Mouse (Mus musculus) thymus, postnatal 4 days (tissue): ENCODE results near the gene Map3k3.
A peak's percentile ranks its signal among the peaks of the same experiment; 100 is the strongest.

Source experiments
- DNase-seq: peaks from one replicate; pipeline ENCODE4 v3.0.0; 2021

The Map3k3 gene

DNA sequence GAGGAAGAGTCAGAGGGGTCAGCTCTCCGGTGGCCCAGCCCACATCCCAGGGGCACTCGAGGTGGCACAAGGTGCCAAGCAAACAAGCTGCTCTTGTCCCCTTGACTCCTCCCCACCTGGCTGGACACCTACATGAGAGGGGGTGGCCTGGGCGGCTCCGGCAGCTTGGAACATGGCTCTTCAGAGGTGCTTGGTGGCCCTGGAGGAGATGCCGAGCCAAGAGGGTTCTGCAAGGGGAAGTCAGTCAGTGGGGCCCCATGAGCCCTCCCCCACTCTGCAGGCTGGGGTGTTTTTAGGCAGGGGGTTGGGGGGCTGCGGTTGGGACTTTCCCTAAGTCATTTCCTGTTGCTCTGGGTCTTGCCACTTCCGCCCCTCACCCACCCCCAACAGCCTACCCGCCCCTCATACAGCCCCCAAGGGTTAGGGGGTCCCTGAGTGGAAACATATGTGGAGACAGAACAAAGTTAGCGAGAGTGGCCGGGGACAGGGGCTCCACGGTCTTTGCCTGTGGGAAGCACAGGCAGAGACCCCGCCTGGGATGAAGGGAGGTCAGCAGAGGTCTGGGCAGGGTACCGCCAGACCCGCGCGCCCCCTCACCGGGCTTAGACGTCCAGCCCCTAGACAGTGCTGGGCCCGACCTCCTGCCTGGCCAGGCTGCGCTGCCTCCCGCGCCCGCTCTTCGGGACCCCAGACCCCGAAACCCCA is 75.0 kb downstream of the Map3k3 start:
- DNase-seq, result peak; percentile 92

DNA sequence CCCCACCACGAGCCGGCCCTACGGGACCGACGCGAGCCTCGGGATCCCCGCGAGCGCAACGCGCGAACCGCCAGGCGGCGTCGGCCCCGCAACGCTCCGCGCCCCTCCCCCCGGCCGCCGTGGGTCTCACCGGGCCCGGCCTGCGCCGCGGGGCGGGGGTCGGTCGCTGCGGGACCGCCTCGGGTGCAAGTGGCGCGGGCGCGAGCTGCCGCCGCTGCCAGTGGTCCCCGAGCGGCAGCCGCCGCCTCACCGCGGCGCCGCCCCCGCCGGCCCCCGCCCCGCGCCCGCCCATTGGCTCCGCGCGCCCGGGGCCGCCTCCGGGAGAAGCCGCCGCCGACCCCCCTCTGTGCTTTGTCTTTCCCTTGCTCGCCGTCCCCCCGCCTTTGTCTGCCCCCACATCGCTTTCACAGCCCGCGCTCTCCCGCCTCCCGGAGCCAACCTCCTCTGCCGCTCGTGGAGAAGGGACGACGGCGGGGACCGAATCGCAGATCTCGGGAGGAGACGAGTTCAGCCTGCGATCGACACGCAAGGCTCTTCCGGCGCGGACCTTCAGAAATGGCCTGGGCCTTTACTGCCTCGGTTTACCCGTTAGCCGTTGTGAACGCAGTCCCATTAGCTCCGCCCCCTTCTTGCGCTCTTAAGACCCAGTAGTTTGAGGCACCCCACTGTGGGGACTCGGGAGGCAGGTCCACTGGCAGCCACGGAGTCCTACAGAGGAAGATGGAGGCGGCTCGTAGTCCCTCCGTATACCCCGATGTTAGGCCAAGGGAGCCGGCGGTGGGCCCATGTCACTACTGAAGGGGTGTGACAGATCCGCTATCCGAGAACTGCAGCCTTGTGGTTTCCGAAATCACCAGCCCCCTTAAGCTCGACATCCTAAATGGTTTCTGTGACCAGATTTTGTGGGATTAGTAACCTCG is 75.8 kb downstream of the Map3k3 start:
- peak; percentile 93 for DNase-seq

DNA sequence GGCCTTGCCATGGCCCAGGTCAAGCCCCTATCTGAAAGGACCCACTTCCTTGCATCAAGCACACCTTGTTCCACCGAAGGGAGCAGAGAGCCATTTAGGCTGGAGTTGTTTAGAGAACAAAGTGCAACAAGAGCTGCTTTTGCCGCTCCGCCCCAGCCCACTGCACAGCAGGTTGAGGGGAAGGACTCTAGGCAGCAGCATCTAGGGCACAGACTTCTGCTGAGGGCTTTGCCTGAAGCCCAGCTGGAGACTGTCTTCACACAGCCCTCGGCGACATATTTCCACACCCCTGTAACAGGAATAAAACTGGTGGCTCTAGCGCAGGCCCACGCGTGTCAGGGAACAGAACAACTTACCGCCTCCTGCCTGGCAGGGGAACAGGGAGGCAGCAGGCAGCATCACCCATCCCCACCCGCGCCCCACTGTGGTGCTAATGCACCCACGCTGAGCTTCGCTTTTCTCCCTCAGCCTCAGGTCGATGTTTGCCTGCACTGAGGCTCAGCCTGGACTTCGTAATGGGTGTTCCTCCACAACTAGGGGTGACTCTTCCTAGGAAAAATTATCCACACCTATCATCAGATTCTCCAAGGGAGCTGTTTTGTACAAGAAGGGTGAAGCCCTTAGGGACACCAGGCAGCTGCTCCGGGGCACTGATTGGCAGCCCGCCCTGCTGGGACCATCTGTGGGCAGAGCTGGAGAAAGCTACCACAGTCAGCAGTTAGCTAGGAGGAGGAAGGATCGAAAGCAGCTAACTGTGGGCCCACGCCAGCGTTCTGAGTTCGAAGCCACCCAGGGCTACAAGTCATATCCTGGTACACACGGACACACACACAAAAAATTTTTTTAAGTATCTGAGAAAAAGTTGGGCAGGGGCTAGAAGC is 76.7 kb downstream of the Map3k3 start, which contains the start of the genes Gm10840 and Limd2:
Gene Gm10840 (plus strand): TSS at position 10 of the 881 bp plus-strand sequence.
Gene Limd2 (minus strand): TSS at position 20 of the 881 bp plus-strand sequence.
- DNase-seq, result peak; percentile 81

DNA sequence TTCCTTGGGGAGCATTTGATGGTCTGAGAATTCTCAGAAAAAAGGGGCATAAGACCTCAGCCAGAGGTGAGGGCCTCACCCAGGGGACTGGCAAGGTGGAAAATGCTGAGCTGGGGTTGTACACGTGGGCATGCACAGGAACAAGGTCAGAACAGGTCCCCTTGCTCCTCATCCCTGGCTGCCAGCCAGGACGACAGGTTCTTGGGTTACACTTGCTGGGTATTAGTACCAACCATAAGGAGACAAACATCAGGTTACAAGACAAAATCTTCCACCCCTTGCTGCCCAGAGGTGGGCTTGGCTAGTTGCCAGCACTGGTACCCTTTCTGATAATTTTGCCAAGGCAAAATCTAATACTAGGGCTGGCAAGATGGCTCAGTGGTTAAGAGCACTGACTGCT is 77.8 kb downstream of the Map3k3 start:
- no peak for DNase-seq

DNA sequence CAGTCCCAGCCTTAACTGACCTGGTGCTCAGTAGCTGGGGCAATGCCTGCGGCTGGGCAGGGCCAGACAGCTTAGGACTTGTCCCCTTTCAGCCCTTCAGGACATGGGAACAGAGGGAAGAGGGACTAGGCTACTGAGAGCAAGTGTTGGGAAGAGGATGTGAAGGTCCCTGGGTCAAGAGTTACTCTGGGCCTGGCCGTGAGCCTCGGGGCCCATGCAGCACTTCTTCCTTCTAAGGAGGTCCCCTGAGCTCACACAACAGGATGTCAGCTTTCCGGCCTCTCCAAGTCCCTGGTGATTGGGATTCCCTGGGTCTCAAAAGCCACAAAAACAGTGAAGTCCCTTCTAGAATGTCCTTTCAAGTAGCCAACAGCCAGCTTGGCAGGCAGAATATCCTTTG is 79.1 kb downstream of the Map3k3 start:
- DNase-seq, result no peak

DNA sequence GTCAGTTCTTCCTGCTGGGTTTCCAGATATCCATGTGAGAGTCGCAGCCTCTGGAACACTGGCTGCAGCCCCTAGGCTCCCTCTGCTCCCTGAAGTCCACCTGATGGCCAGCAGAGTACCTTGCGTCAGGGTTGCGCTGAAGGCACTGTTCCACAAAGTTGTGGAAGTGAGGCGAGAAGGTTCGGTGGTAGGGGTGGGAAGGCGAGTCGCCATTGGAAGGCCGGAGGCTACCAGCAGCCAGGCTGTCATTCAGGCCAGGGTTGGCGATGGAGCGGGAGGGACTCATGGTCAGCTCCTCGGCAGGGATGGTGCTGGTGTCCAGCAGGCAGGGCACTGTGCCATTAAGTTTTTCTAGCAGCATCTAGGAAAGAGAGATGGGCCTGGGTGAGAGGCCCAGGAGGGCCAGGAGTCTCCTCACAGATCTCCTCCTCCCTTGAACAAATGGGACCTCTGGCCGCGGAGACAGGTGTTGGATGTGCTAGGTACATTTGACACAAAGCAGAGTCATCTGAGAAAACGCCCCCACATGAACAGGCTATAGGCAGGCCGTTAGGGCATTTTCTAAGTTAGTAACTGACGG is 80.3 kb downstream of the Map3k3 start:
- no peak for DNase-seq

DNA sequence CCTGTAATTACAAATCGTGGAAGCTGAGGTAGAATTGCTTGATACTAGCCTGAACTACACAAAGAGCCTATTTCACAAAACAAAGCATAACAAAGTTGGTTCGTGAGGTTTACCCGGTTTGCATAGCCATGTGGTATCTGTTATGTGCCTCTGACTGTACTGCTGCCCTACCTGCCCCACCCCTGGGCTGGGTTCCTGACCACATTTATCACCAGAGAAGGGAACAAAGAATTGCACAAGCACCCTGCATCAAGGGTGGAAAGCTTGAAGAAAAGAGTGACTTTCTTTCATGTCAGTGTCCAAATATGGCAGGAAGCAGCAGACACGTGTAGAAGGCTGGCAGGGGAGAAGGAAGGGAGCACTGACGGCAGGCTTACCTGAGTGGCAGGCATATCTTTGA is 83.0 kb downstream of the Map3k3 start:
- DNase-seq, result peak; percentile 55

DNA sequence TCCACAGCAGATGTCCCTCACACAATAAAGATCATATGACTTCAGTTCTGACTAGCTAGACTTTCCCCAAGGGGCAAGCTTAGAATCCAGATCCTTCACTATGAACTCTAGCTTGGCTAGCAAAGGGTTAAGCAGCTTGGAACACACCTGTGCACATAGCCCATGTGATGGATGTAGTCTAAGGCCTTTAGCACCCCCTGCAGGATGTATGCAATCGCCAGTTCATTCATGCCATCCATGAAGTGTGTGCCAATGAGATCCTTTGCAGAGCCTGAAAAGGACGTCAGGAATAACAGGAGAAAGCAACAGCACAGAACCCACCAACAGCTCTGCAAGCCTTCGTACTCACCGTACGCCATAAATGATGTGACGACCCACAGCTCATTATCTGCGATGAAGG is 86.4 kb downstream of the Map3k3 start:
- DNase-seq, result peak; percentile 87

DNA sequence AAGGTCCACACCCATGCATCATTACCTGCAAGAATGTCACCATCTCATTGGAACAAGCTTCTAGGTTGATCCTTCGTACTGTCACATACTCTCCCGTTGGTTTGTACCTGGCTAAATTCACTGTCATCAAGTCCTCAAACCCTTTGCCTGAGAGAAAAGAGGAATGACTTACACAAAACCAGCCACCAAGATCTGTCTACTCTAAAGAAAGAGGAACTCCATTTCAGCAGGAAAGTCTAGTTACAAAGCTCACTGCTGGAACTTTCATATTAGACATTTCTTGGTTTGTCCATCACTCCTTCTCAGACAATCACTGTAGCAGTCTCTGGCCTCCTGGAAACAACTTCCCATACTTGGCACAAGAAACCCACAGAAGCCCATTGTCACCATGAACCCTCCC is 88.8 kb downstream of the Map3k3 start:
- no peak for DNase-seq

DNA sequence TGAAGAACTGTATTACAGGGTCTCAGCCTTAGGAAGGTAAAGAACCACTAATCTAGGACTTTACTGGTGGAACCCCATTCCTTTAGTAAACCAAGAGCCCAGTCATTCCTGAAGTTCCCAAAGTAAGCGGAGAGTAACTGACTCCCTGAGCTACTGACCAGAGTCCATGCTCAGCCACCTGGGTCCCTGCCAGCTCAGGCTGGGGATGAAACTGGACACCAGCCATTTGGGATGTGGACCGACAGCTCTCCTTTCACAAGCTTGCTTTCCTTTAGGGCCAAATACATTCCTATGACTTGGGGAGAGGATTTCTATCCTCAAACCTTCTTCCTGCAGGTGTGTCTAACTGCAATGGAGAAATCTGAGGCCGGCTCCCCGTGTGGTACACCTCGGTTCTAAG is 90.0 kb downstream of the Map3k3 start:
- no peak for DNase-seq

DNA sequence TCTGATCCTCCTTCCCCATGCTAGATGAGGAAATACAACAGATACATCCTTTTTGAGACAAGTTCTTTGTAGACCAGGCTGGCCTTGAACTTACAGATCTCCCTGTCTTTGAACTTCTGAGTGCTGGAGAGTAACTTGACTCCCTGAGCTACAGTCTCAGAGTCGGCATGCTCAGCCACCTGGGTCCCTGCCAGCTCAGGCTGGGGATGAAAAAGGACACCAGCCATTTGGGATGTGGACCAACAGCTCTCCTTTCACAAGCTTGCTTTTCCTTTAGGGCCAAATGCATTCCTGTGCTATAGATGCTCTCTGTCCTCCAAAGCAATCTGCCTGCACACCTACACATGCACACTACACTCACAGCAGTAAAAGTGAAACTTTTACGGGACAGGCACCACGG is 90.7 kb downstream of the Map3k3 start:
- no peak for DNase-seq

DNA sequence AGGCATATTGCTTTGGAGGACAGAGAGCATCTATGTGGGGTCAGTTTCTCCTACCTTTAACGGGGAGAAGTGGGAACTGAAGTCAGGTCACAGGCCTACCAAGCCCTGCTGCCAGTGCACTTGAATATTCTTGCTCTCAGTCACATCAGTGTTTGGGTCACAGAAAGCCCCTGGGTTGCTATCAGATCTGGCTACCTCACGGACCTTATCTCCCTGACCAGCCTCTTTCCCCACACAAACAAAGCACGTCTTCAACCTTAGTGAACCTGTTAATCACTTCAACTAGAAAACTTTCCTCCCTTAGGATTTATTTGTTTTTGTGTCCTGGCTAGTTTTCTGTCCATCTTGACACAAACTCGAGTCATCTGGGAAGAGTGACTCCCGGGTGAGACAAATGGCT is 92.0 kb downstream of the Map3k3 start:
- DNase-seq, result no peak

DNA sequence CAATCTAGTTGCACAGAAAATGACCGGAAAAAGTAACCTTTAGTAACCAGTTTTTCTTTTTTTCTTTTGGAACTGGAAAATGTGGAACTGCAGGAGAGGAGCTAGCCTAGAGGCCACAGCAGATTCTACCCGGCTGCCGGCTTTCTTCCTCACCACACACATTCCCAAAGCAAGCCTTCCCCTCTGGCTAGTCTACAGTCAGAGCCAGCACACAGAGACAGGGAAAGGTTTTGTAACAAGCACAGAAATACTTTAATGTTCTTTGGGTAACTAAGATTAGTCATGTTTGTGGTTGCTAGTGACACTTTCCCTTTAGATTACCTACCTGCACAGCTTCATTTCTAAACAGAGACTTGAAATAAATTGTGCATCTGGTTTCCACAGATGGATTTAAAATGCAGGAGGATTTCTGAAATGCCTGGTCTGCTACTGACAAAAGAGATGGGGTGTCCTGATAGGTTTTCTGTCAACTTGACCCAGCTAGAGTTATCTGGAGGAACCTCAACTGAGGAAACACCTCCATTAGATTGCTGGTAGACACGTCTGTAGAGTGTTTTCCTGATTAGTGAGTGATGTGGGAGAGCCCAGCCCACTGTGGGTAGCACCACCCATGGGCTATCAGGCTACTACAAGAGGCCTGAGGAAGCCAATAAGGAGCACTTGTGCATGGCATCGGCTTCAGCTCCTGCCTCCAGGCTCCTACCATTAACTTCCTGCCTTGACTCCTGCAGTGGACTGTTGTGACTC is 93.8 kb downstream of the Map3k3 start:
- no peak for DNase-seq

DNA sequence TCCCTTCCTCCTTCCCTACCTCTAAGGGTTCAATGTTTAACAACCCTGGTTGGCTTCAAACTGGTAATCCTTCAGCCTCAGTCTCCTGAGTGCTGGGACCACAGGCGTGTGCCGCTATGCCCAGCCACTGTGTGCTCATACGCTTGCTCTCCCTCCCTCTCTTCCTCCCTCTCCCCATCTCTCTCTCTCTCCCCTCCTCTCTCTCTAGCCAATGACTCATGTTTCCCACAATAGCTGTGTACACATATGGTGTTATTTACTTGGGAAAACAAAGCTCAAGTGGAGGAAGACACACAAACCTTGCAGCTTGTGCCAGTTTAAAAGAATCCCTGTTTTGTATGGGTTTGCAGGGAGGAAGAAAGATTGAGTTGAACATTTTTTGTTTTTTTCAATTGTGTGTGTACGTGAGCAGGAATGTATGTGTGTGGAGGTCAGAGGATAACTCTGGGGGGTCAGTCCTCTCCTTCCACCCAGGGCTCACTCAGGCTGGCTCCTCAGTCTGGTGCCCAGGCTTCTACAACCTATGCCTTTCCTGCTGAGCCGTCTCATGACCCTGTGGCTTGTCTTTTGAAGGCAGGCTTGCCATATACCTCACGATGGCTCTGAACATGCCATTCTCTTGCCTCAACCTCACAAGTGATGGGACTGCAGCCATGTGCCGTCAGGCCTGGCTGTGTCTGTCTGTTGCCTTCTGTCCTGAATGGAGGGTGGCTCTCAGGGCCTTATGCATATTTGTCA is 95.5 kb downstream of the Map3k3 start:
- DNase-seq, result no peak

DNA sequence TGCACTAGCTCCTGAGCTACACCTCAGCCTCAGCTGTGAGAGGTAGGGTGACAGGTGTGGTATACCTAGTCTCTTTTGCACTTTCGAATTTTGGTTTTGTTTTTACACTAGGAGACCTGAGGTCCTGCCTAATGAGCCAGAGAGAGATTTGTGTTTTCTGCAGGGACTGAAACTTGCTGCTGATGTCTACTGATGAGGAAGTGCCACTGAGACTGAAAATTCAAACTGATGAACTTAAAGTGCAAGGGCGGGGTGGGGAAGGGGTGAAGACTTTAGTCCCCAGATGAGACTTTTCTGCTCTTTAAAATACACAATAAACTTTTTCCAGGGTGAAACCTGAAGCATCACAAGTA is 96.0 kb downstream of the Map3k3 start:
- DNase-seq, result no peak

DNA sequence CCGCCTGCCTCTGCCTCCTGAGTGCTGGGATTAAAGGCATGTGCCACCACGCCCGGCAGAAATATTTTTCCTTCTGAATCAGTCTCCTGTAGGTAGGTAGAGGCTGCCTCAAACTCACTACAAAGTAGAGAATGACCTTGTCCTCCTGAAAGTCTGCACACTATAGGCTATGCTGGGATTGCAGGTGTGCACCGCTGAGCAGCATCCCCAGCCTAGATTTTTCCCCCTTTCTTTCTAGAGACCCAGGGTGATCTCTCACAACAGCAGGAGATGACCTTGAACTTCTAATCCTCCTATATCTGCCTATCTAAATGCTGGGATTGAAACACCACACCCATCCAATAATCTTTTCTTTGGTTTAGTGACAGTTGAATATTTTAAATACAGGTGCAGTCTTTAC is 102.9 kb downstream of the Map3k3 start:
- DNase-seq, result no peak

DNA sequence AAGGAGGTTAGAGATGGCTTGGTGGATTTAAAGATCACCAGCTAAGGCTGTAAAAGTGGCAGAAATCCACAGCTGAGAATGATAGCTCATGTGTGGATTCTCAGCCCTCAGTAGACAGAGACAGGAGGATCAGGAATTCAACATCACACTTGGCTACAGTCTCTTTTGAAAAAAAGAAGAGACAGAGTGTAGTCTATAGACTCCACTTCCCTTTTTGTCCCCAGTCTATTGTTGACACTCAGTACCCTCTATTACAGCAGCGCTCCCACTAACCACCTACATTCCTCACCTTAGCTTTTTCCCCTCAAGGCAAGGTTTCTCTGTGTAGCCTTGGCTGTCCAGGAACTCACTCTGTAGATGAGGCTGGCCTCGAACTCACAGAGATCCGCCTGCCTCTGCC is 107.3 kb downstream of the Map3k3 start:
- DNase-seq, result no peak

DNA sequence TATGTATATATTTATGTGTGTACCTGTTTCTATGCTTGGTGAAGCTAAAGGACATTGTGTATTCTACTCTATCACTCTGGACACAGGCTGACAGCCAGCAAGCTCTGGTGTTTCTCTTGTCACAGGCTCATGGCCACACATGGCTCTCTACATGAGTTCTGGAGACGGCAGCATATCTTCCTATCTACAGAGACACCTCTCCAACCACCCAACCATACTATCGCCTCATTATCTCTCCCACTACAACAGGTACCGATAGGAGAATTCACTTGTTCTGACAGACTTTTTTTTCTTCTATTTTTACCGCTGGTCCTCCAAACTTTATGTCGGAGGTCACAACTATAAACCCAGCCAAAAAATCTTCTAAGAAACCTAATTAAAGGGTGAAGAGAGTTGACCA is 107.8 kb downstream of the Map3k3 start:
- no peak for DNase-seq

DNA sequence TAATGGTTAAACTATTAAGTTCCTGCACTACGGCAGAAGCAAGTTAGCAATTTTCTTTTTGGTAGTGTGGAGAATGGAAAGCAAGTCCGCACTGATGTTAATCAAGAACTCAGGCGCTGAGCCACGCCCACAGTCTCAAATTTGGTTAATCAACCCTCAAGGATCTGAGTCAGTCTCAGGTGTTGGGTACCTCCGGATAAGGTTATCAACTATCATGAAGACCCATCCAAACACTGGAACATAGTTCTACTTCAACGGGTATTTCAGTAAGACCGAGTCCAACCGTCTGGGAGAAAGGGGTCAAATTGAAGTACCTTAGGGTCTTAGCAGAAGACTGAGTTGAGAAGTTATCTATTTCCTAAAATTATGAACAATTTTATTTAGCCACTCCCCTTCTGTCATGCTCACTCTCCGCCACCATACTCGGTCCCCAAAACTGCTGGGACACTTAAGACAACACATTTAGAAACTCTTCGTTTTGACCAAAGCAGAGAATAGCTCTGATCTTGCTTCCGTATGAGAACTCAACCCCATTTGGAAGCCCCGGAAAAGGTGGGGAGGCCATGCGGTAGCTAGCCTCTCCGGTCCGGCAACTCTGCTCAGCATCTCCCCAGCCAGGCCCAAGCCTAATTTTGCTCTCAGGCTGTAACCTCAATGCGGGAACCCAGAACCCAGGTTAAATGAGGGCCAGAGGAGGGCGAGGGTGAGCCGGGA is 108.4 kb downstream of the Map3k3 start:
- DNase-seq, result no peak

DNA sequence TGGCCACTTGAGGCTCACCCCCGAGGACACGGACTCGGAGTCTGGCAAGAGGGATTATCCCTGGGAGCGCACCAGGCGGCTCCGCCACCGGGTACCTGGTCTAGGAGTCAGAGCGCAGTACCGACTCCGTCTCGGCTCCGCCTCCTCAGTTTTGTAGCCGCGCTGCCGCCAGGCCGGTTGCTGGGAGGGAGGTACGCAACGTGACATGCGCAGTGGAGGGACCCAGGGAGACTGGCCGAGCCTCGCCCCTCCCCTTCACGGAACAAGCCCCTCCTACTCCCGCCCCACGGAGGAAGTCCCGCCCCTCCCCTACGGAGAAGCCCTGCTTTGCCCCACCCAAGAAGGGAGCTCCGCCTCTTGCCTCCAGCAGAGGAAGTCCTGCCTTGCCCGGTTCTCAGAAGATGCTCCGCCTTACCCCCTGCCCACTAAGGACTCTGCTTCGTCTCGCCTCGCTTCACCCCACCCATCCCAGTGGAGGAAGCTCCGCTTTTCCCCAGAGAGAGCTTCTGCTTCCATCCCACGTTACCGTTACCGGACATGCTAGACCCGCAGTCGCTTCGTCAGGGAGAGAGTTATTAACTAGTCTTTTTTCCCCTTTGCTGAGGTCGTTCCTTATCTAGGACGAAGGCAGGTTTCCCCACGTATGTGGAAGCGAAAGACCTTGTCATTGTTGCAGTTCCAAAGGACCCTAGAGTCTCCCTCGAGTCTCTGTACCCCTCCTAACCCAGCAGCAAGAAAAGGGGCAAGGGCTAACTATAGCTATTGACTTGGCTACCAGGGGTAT is 109.2 kb downstream of the Map3k3 start:
- DNase-seq, result peak; percentile 98
